Comparison of ENCODE assay signal across 8 mouse cellular contexts in the genomic region with DNA sequence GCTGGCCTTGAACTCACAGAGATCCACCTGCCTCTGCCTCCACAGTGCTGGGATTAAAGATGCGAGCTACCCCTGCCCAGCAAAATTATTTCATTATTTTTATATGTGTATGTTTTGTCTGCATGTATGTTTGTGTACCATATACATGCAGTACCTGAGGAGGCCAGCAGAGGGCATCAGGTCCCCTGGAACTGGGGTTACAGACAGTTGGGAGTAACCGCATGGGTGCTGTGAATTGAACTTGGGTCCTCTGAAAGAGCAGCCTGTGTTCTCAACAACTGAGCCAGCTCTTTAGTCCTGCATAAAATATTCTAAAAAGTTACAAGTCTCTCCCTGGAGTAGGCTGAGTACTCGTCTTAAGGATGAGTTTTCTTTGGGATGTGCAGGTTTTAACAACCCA. TPM values are rescaled to one million over a fixed set of nuclear protein-coding genes. Genes with fewer than 3 reads are reported as not detected.
DNase-seq lines count a peak whose midpoint lies in the region; ATAC-seq and TF ChIP-seq lines count a peak whose summit lies in the region.
"Had no signal": no experiment of that assay in that cellular context is flagged by ENCODE, and none has a peak within 500 bp of the region (broad histone marks: within the 10 kb centered on the region; RNA-seq: fewer than 3 reads in every experiment).

No protein-coding gene starts in this region.

- no peak overlapping the region for H3K9ac ChIP-seq in ES-E14 (ENCODE audit: insufficient read depth, low read depth, low read length, poor library complexity, severe bottlenecking)
- no peak overlapping the region for H3K9ac ChIP-seq in stomach, postnatal 0 days (ENCODE audit: low read length)
- H3K9ac ChIP-seq: heart, embryonic 13.5 days had no signal

- TF ChIP-seq CTCF in layer of hippocampus, adult 2 months (conservative IDR thresholded peaks at IDR 0.05) = peak; percentile 67
- TF ChIP-seq CTCF in stomach, postnatal 0 days (IDR thresholded peaks at IDR 0.05; ENCODE audit: low read depth) = peak; percentile 58

- ATAC-seq in stomach, postnatal 0 days (ENCODE audit: low FRiP score, low TSS enrichment) = no peak

- H3K27ac ChIP-seq in layer of hippocampus, adult 2 months = no peak overlapping the region
- no peak overlapping the region for H3K27ac ChIP-seq in ES-E14 (ENCODE audit: insufficient read depth, low read depth, low read length, poor library complexity, severe bottlenecking)
- no peak overlapping the region for H3K27ac ChIP-seq in stomach, postnatal 0 days (replicated peaks)
- H3K27ac ChIP-seq: heart, embryonic 13.5 days had no signal

- H3K9me3 ChIP-seq in ES-E14 (ENCODE audit: control insufficient read depth, insufficient read depth, low read depth, low read length) = no peaks in the 10 kb centered on the region
- H3K9me3 ChIP-seq in stomach, postnatal 0 days (ENCODE audit: control insufficient read depth, low read length) = peaks cover 5% of the 10 kb centered on the region; the same call in 1 of the 2 replicates

- H3K4me1 ChIP-seq in ES-E14 (ENCODE audit: control insufficient read depth in 2 of 2, insufficient read depth in 2 of 2, low read length in 2 of 2, poor library complexity in 1 of 2) = no peaks in the 10 kb centered on the region
- H3K4me1 ChIP-seq in stomach, postnatal 0 days (replicated peaks; ENCODE audit: control insufficient read depth, insufficient read depth) = no peaks in the 10 kb centered on the region
- H3K4me1 ChIP-seq: heart, embryonic 13.5 days had no signal

- in situ Hi-C loops in ES-E14 (cut with MboI; ENCODE audit: low sequenced_read_pairs in 2 of 2, unreplicated experiment in 2 of 2) = no loop called here

- no peaks in the 10 kb centered on the region for H3K27me3 ChIP-seq in stomach, postnatal 0 days (ENCODE audit: control insufficient read depth, insufficient read depth, low read length)

- no peak overlapping the region for H3K4me2 ChIP-seq in stomach, postnatal 0 days (replicated peaks; ENCODE audit: low read depth)
- H3K4me2 ChIP-seq: heart, embryonic 13.5 days had no signal

- DNase-seq in layer of hippocampus, adult 2 months (ENCODE audit: low spot score in 2 of 2) = no peak
- DNase-seq in layer of hippocampus, adult 11-12 months (ENCODE audit: low spot score) = no peak
- DNase-seq in ES-E14 (ENCODE audit: low read depth, low spot score) = no peak
- peak; percentile 24 for DNase-seq in c-Kit-positive CD71-positive TER-119-positive erythroid progenitor cells, embryonic 14.5 days (ENCODE audit: low spot score)
- DNase-seq in stomach, postnatal 0 days (ENCODE audit: low spot score) = no peak
- no peak for DNase-seq in ovary, postnatal 10 days (ENCODE audit: low spot score)
- DNase-seq in kidney, postnatal 14 days = no peak

- TF ChIP-seq EP300 in stomach, postnatal 0 days (optimal IDR thresholded peaks at IDR 0.05) = no peak

- no peaks in the 10 kb centered on the region for H3K36me3 ChIP-seq in ES-E14 (ENCODE audit: control insufficient read depth, insufficient read depth, low read length, poor library complexity, severe bottlenecking)
- no peaks in the 10 kb centered on the region for H3K36me3 ChIP-seq in stomach, postnatal 0 days (ENCODE audit: control insufficient read depth, insufficient read depth, low read length)

- WGBS in stomach, postnatal 0 days = 94% methylated on average over 3 of the region's 3 CpGs

- no peak overlapping the region for H3K4me3 ChIP-seq in layer of hippocampus, adult 2 months
- no peak overlapping the region for H3K4me3 ChIP-seq in ES-E14 (ENCODE audit: insufficient read depth in 1 of 2, low read depth in 1 of 2, low read length in 2 of 2, poor library complexity in 1 of 2, severe bottlenecking in 1 of 2)
- no peak overlapping the region for H3K4me3 ChIP-seq in stomach, postnatal 0 days (ENCODE audit: low read depth, low read length)
- H3K4me3 ChIP-seq: heart, embryonic 13.5 days had no signal

TF ChIP-seq in ES-E14, 5 proteins besides CTCF, POLR2A, EP300 and RAD21:
- TF ChIP-seq ZNF384 (IDR thresholded peaks at IDR 0.05; ENCODE audit: low read depth, low read length) (no peak), ZC3H11A (IDR thresholded peaks at IDR 0.05; ENCODE audit: borderline replicate concordance, low read depth, low read length) (peak; percentile 36; the same call in 1 of the 2 replicates), HCFC1 (IDR thresholded peaks at IDR 0.05; ENCODE audit: borderline replicate concordance, insufficient read depth, low read length) (no peak), CHD2 (IDR thresholded peaks at IDR 0.05; ENCODE audit: low read depth, low read length) (no peak), MAFK (IDR thresholded peaks at IDR 0.05; ENCODE audit: insufficient read depth, low read depth, low read length) (peak; percentile 68)

RNA-seq across cellular contexts. Expression of a gene that starts 11.2 kb away (rescaled TPM):
- 1 to 10 TPM; 5.0 to 7.6 TPM for total RNA-seq in layer of hippocampus, adult 2 months (2021)
- 2.5 and 3.5 TPM in 2 replicates for total RNA-seq in ES-E14 (2012; rRNA removed)
- polyA plus RNA-seq in stomach, postnatal 0 days (2015; fragmentation: Nextera tagmentation; extraction: Ambion mirVana) = 2.1 and 2.9 TPM in 2 replicates

RNA-seq across cellular contexts. Expression of a gene that starts 15.9 kb away (rescaled TPM):
- total RNA-seq in layer of hippocampus, adult 2 months (2021) = 10 to 100 TPM; 12.2 to 17.3 TPM
- 12.5 and 17.3 TPM in 2 replicates for total RNA-seq in ES-E14 (2012; rRNA removed)
- 15.6 and 17.8 TPM in 2 replicates for polyA plus RNA-seq in stomach, postnatal 0 days (2015; fragmentation: Nextera tagmentation; extraction: Ambion mirVana)

RNA-seq across cellular contexts. Expression of a gene that starts 21.7 kb away (rescaled TPM):
- 10 to 100 TPM; 29.2 to 35.3 TPM for total RNA-seq in layer of hippocampus, adult 2 months (2021)
- total RNA-seq in ES-E14 (2012; rRNA removed) = 16.3 and 17.1 TPM in 2 replicates
- polyA plus RNA-seq in stomach, postnatal 0 days (2015; fragmentation: Nextera tagmentation; extraction: Ambion mirVana) = 30.4 and 36.5 TPM in 2 replicates

RNA-seq across cellular contexts. Expression of a gene that starts 31.1 kb away (rescaled TPM):
- 1 to 10 TPM; 4.4 to 4.5 TPM for total RNA-seq in layer of hippocampus, adult 2 months (2021)
- total RNA-seq in ES-E14 (2012; rRNA removed) = 3.3 and 4.2 TPM in 2 replicates
- 4.0 and 4.3 TPM in 2 replicates for polyA plus RNA-seq in stomach, postnatal 0 days (2015; fragmentation: Nextera tagmentation; extraction: Ambion mirVana)

RNA-seq across cellular contexts. Expression of a gene that starts 41.3 kb away (rescaled TPM):
- total RNA-seq in layer of hippocampus, adult 2 months (2021) = 10 to 100 TPM; 60.3 to 72.5 TPM
- 11.1 and 13.4 TPM in 2 replicates for total RNA-seq in ES-E14 (2012; rRNA removed)
- 8.7 and 9.3 TPM in 2 replicates for polyA plus RNA-seq in stomach, postnatal 0 days (2015; fragmentation: Nextera tagmentation; extraction: Ambion mirVana)
